Mouse (Mus musculus): Measurements from ENCODE around the gene Irs1. TPM values are rescaled to one million over a fixed set of nuclear protein-coding genes. Genes with fewer than 3 reads are reported as not detected.

The Irs1 gene
- polyA plus RNA-seq (2012; rRNA removed; ENCODE audit: low replicate concordance) = 0.50 and 1.1 TPM in 2 replicates

GRCm38 (mm10) chr1:82291151-82291797 lies at the start of gene Irs1:
TSS of gene Irs1 (minus strand) at chr1:82291416.

GRCm38 (mm10) chr1:82316111-82316745 lies 25.0 kb upstream of the Irs1 start, which contains the start of gene Rhbdd1:
TSS of gene Rhbdd1 (plus strand) at chr1:82316452.

DNA sequence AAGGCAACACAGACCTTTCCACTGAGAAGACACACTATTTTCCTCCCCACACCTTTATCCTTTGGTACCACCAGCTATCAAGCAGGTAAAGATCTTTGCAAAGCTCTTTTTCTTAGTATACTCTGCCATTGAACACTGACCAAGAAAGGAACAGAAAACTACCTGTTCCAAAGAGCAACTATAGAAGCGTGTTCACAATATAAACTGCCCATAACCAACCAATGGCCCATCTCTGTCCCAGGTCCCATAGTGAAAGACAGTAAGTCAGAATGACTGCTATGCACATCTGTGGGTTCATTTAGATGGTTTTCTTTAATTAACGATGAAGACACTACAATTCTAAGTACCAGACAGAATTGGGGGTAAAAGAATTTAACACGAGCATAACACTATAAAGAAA lies 58.4 kb downstream of the Irs1 start, which contains the start of gene Gm9747:
Gm9747 (plus strand) TSS at position 301 of the 400 bp plus-strand sequence.

Other genes starting within 250 kb of the Irs1 start
- not detected in 2 replicates for gene Gm9747, start 58.3 kb downstream of the Irs1 start, polyA plus RNA-seq (2012; rRNA removed; ENCODE audit: low replicate concordance)
- 3.3 and 6.2 TPM in 2 replicates for gene Rhbdd1, start 25.0 kb upstream of the Irs1 start, polyA plus RNA-seq (2012; rRNA removed; ENCODE audit: low replicate concordance)

All from duodenum, adult 2 months (tissue).